Mouse (Mus musculus): ENCODE data around the gene Ldhd.

Ldhd gene

GRCm38 (mm10) chr8:111594044-111594840, 35.9 kb downstream of the Ldhd start:
- no peak for DNase-seq (ENCODE audit: low spot score)

GRCm38 (mm10) chr8:111592390-111592910, 37.7 kb downstream of the Ldhd start:
- no peak for DNase-seq (ENCODE audit: low spot score)

- no peak for DNase-seq (ENCODE audit: low spot score)
Measured at GRCm38 (mm10) chr8:111591176-111591575, 39.0 kb downstream of the Ldhd start.

- DNase-seq (ENCODE audit: low spot score): no peak
Measured at GRCm38 (mm10) chr8:111590214-111590613, 40.0 kb downstream of the Ldhd start.

DNA sequence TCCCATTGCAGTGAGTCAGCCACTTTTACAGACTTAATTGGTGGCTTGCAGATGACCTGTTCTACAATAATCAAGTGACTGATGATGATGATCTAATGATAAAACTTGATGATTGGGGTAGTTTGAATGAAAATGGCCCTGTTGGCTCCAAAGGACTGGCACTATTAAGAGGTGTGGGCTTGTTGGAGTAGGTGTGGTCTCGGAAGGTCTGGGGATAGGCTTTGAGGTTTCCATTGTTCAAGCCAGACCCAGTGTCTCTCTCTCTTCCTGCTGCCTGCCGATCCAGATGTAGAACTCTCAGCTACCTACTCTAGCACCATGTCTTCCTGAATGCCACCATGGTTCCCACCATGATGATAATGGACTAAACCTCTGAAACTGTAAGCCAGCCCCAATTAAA, 41.8 kb downstream of the Ldhd start:
- no peak for DNase-seq (ENCODE audit: low spot score)

- DNase-seq (ENCODE audit: low spot score): no peak
Measured at GRCm38 (mm10) chr8:111587545-111588094, 42.6 kb downstream of the Ldhd start.

- DNase-seq (ENCODE audit: low spot score): no peak
Measured at GRCm38 (mm10) chr8:111584946-111585345, 45.2 kb downstream of the Ldhd start.

GRCm38 (mm10) chr8:111582386-111582785, 47.8 kb downstream of the Ldhd start:
- DNase-seq (ENCODE audit: low spot score): no peak

- no peak for DNase-seq (ENCODE audit: low spot score)
Measured at GRCm38 (mm10) chr8:111580306-111580705, 49.9 kb downstream of the Ldhd start.

GRCm38 (mm10) chr8:111579318-111579717, 50.9 kb downstream of the Ldhd start:
- no peak for DNase-seq (ENCODE audit: low spot score)

DNA sequence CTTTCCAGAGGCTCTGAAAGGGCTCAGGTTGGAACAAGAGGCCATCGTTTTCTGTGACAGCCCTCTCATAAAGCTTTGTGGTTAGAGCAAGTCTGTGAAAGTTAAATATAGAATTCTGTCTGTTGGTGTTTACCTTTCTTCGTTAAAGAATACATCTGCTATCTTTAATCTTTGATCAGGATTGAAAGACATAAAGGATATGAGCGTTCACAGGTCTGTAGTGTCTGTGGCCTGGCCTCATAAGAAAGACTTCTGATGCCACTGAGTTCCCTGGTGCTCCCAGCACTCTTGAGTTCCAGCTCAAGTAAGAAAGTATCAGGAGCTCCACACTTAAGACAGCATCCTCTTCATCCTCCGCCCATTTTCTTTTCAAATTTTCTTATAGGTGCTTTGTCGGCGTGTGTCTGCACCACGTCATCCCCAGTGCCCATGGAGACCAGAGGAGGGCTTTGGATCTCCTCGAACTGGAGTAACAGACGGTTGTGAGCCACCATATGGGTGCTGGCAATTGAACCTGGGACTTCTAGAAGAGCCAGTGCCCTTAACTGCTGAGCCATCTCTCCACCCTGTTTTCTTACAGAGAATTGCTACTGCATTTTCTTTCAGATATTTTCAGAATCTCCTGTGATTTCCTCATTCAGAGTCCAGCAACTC, 52.2 kb downstream of the Ldhd start:
- DNase-seq (ENCODE audit: low spot score): no peak

DNA sequence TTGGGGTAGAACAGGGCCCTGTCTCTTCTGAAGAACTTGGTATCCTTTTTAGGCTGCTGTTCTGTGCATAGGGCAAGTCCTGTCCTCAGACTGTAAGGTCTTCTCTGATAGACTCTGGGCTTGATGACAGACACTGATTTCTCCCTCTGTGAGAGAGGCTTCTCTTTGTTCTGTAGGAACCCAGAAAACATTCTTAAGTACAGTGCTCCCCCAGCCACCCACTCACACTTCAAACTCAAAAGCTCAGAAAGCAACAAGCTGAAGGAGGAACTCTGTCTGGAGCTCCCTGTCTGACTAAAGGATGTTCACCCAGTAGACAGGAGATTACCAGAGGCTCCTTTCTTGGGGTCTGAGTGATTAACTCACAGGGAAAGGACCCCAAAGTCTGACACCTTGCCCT, 53.7 kb downstream of the Ldhd start:
- DNase-seq (ENCODE audit: low spot score): no peak

DNA sequence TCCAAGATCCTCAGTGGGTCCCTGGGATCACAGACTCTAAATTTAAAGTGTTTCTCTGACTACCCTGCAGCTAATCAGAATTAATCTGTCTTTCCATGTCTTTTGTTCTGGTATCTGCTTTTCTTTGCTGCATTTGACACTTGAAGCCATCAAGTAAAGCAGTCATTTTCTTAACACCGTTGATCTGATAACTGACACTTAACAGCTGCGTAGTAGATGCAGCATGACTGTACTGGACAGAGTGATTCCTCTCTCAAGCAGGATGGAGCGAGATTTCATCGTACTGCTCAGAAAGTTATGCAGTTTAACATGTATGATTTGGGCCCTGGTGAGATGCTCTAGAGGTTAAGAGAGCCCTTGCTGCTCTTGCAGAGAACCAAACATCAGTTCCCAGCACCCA, 54.7 kb downstream of the Ldhd start:
- no peak for DNase-seq (ENCODE audit: low spot score)

GRCm38 (mm10) chr8:111574016-111574415, 56.2 kb downstream of the Ldhd start:
- DNase-seq (ENCODE audit: low spot score): no peak

Data from layer of hippocampus, adult 11-12 months (tissue).